Mouse (Mus musculus): ENCODE data around the gene Rnase4.

Rnase4 gene

DNA sequence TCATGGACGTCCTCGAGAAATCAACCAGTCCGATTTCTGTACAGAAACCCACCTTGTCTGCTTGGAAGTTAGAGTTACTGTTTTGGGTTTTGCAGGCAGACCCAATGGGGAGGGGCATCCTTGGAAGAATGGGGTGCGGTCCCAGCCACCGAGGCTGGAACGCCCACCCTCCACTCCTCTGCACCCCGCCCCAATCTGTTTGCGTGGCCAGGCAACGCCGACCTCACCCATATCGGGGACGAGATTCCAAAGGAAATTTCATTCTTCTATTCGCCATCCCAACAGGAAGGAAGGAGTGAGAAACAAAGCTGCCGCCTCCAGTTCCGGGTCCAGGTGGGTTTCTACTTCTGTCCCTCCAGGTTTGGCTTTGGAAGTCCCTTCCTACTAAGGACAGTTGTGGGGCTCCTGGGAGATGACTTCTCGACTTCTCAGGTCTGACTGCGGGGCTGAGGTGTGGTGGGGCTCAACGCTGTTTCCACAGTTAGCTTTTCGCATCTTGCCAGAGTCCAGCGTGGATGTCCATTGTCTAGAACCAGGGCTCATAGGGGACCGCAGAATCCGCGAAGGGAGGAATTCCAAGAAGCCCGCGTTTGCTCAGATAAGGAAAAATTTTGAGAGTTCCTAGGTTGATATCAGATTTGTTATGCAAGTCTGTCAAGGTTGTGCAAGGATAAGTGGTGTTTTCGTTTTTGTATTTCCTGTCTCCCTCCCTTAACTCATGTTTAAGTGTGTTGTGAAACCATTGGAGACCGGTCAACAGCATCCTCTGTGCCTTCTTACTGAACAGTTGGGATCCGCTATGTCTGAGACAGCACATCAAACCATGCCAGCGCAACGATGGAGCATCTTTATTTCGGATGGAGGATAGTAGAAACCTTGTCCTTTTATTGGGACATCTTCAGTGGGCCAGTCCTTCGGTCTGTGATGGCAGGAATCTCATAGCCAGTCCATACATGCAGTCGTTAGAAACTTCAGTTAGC, at the start of gene Rnase4, which contains the start of gene Ang:
Gene Rnase4 (plus strand): TSS at position 157 of the 980 bp plus-strand sequence.
Gene Ang (plus strand): TSS at position 230 of the 980 bp plus-strand sequence.
- DNase-seq (ENCODE audit: extremely low read depth, insufficient read length, low spot score) = no peak

DNA sequence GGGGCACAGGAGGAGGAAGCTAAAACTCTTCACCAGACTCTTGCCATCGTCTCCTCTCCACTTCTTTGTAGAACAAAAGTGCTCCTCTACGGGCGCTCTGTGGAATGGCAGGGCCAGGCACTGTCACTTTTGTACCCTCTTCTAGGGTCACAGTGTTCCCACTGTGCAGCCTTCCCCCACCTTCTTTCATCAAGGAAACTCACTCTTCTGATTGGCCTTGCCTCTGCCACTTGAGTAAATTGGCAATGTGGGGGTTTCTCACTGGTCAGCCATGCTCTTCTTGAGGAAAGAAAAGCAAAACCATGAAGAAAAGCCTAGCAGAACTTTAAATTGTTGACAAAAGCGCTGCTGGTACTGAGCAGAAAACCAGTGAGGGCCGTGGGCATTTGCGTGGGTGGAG, 49.1 kb upstream of the Rnase4 start, which contains the start of gene Rnase9:
Gene Rnase9 (minus strand): TSS at position 101 of the 400 bp plus-strand sequence.
- DNase-seq (ENCODE audit: extremely low read depth, insufficient read length, low spot score) = no peak

DNA sequence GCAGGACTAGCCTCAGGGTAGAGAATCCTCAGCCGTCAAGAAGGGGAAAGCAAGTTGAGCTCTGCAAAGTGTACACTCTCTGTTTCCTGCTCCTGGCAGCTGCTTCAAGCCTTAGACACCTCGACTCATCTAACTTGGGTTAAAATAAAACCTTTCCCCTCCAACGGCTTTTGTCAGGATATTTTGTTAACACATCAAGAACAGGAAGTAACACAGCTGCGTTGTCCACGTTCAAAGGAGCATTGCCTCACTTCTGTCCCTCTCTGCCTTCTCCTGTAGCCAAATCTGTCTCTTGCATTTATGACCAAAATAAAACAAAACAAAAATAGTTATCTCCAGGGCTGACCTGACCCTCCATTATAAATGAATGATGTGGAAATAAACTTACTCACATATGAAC, 43.0 kb upstream of the Rnase4 start:
- no peak for DNase-seq (ENCODE audit: extremely low read depth, insufficient read length, low spot score)

DNA sequence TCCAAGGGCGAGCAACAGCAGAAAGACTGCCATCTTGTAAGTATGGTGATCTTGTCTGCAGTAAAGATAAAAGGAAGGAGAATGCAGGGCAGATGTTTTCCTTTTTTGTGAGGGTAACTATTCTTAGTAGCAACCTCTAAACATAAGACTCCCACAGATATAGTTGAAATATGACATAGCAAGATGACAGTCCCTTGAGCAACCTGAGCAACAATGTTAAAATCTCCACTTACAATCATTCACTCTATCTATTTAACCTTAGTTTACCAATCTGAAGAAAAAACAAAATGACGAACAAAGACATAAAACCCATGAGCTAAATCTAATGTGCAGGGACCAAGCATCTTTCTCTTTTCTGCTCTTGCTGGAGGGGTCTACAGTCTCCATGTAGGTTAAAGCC, 40.8 kb upstream of the Rnase4 start, which contains the start of gene Rnase11:
Gene Rnase11 (minus strand): TSS at position 101 of the 400 bp plus-strand sequence.
- no peak for DNase-seq (ENCODE audit: extremely low read depth, insufficient read length, low spot score)

DNA sequence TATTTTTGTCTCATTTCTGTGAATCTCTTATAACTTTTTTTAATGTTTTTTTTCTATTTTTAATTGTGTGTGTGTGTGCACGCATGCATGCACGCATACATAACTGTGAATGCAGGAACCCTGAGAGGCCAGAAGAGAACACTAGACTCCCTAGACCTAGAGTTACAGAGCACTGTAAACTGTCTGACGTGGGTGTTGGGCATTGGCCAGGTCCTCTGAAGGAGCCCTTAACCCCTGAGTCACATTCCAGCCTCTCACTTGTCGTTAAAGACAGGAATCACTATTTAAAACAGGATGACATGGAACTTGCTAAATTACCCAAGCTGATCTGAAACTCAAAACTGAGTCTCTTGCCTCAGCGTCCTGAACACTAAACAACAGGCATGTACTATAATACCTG, 38.9 kb upstream of the Rnase4 start:
- no peak for DNase-seq (ENCODE audit: extremely low read depth, insufficient read length, low spot score)

DNA sequence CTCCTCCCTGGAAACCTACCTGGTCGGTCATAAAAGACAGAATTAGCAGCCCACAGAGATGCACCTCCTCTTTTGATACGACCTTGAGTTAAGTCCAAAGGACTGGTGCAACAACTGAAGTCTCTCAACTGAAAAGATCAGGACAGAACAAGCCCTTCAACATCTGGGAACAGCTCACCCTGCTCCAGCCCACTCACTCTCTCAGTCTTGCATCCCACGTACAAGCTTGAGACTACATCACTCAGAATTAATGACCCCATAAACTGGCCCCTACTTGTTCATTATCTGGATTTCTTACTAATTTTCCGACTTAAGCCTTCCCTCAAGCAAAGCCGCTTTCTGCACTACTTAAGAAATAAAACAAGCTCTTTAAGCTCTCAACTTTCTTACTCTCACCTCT, 37.7 kb upstream of the Rnase4 start:
- no peak for DNase-seq (ENCODE audit: extremely low read depth, insufficient read length, low spot score)

DNA sequence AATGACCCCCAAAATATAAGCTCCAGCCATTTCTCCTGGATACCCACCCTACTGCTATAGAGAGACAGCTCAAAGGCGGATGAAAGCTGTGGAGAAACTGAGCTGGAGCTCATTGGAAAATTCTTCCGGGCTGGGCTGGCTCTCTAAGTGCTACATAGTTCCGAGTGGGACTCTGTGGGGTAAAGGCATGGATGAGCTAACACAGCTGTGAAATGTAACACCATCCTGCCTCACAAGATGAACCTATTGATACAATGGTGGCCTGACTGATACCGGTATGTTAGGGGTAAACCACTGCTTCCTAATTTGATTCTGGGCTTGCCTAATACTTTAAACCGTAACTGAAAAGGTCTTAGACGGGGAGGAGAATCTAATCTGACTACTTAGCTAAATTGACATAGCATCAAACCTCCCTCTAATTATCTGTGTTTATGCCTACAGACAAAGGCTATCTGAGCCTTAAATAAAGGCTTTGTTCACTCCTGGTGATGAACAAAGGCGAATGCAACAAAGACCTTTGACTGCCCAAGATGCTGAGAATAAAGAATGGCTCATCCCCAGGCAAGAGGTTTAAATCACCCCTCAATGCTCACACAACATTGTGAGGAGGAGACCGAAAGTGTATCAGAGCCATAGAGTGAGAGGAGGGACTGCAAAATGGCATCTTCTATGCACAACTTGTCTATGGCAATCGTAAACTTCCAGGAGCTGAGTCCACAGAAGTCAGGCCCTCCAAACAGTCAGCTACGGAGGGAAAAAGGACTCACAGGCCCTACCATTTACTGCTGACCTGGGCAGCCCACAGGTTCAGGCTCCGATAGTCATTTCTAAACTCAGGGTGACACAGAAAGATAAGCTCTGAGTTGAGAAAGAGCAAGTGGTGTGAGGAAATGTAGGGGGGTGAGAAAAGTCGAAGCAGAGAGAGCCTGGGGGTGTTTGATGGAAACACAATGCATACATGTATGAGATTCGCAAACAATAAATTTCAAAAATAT, 36.3 kb upstream of the Rnase4 start:
- DNase-seq (ENCODE audit: extremely low read depth, insufficient read length, low spot score) = no peak

DNA sequence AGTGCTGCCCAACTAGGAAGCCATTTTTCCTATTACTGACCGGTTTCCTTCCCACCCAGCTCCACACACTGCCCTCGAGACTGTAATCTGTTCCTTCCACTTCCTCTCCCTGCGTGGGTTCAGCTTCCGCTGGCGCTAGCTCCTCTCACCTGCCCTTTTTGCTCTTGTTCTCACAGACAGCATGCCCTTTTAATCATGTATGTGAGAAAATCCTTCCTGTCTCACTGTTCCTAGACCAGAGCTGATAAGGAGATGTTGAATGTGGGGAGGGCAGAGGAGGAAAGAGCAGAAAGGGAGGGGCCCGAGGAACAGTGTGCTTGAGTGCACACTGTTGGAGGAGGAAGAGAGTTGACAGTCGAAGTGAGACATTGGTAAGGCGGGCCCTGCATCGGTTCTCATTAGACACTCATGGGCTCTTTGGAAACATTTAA, 33.5 kb upstream of the Rnase4 start, which contains the start of gene Rnase12:
Gene Rnase12 (minus strand): TSS at position 261 of the 431 bp plus-strand sequence.
- DNase-seq (ENCODE audit: extremely low read depth, insufficient read length, low spot score) = no peak

DNA sequence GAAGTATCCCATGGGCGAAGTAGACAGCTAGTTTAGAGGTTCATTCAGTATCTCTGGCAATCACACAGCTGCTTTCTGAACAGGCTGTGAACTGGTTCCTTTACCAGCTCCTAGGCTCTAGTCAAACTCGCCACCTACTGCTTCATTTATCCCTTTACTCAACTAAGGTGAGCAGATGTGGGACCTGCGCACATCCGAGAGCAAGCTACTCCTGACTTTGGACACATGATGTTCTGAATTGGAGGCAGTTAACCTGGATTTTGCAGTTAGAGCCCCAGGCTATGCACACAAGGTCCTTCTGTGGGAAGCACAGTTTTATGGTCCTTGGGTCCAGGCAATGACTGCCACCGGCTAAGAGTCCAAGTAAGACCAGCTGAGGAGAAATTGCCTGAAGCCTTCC, 30.1 kb upstream of the Rnase4 start:
- DNase-seq (ENCODE audit: extremely low read depth, insufficient read length, low spot score) = no peak

DNA sequence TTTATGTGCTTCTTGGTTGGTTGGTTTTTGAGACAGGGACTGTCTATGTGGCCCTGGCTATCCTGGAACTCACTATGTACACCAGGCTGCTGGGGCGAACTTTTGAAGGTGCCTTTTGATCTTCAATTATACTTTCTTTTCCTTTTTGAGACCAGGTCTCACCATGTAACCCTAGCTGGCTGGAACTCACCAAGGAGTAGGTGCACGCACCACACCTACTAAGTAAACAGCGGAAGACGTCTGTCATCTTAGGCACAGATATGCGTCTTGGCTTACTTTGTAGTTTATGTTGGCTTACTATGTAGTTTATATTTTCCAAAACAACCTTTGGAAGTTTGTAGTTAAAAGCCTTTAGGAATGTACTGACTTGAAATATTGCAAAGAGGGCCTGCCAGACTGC, 21.9 kb upstream of the Rnase4 start:
- no peak for DNase-seq (ENCODE audit: extremely low read depth, insufficient read length, low spot score)

DNA sequence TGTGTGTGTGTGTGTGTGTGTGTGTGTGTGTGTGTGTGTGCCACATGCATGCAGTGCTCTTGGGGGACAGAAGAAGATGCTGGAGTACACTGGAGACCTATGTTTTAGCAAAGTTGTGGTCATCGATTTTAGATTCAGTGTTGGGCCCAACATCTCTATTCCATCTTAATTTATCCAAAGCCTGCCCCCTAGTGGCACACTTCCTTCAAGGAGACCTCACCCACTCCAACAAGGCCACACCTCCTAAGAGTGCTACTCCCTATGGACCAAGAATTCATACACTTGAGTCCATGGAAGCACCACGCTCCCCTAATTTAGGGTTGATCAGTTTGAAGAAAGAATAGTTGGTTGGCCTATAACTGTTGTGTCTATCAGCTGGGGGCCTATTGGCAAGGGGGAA, 21.3 kb upstream of the Rnase4 start:
- peak; percentile 18 for DNase-seq (ENCODE audit: extremely low read depth, insufficient read length, low spot score)

DNA sequence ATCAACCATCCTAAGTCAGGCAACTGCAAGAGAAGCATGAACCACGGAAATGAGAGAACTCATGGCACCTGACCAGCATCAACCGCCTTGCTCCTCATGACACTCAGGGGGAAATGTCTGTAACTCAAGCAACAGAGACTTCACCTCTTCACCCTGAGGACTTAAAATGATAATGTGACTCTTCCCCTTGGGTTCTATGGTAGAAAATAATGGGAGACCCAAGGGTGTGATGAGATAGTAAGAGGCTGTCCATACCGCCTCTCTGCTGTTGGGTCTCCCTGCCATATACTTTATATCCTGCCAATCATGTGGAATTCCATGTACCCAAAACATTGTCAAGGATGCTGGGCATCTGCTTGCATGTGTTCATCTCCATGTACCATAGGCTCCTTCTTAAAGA, 16.5 kb upstream of the Rnase4 start, which contains the start of gene Olfr750:
Gene Olfr750 (minus strand): TSS at position 101 of the 400 bp plus-strand sequence.
- no peak for DNase-seq (ENCODE audit: extremely low read depth, insufficient read length, low spot score)

DNA sequence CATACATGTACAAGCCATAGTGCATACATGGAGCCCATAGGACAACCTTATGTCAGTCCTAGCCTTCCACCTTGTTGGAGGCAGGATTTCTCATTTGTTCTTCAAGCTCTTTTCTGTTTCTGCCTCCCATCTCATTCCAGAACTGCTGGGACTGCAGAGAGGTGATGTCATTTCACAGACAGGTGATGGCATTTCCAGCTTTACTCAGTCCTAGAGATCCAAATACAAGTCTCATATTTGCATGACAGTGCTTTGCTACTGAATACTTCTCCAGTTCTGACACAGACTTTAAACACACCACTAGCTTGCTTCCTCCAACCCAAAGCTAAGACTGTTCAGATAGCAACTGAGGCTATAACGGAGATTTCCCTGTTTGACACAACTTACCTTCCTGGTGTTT, 11.7 kb upstream of the Rnase4 start:
- no peak for DNase-seq (ENCODE audit: extremely low read depth, insufficient read length, low spot score)

DNA sequence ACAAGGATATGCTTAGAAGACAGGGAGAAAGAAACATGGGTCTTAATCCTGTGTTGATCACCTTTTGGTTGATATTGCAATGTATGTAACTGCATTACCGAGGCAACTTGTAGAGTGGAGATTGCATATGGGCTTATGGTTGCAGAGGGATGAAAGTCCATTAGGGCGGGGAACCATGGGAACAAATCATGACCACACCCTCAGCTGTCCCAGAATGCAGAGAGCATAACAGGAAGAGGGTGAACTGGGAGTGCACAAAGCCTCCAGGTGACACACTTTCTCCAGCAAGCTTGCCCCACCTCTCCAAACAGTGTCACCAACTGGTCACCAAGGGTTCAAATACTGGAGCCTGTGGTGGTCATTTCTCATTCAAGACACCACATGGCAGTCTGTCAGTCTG, 9.8 kb upstream of the Rnase4 start:
- DNase-seq (ENCODE audit: extremely low read depth, insufficient read length, low spot score) = no peak

DNA sequence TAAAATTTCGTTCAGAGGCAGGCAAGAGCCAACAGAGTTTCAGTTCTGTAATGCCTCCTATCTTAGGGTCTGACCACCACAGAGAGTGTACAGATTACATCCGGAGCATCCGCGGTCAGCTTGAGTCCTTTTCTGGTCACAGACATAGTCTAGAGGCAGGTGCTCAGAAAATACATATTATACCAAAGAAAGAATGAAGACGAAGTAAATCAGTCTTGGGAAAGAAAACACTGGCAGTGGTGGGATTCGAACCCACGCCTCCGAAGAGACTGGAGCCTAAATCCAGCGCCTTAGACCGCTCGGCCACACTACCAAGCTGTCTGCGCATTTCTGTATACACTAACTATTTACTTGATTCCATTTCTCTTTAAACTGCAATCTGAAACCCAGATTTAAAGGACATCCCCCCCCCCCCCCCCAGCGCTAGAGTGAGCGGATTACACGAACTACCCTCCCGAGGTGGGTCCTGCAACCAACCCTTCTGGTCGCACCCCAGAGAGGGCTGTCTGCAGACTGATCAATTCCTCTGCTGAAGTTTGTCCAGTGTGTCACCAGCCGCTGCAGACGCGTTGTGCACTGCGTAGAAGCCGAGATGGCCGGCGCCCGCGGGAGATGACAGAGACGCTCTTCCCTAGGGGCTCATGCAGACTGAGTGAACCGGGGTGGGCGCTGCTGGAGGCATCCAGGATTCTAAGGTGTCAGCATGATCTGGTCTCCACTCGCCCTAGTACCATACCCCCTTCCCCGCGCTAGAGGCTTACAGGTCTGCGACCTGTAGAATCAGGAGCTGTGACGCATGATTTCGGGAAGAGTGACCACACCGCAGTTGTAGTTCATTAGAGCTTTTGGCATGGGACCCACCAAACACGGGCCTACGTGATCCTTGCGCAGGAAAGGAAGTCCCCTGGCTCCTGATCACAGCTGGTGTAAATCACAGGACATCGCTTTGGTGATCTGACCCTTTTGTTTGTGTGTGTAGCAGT, 8.0 kb upstream of the Rnase4 start:
- DNase-seq (ENCODE audit: extremely low read depth, insufficient read length, low spot score) = peak; percentile 52

DNA sequence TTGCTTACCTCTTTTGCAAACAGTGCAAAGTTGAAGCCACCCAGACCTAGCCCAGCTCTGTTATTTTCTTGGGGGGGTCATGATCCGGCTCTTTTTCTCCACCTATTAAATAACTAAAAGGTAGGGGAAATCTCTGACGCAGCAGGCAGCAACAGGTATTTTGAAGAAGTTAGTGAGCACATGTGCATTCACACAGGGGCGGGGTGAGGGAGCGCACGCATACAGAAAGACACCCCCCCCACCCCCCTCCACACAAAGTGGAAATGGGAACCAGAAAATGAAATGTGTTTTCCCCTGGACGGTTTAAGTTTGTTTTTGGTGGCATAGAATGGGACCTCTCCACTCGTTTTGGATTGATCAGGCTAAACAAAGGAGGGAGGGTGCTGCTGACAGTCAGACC, 7.1 kb upstream of the Rnase4 start:
- no peak for DNase-seq (ENCODE audit: extremely low read depth, insufficient read length, low spot score)

DNA sequence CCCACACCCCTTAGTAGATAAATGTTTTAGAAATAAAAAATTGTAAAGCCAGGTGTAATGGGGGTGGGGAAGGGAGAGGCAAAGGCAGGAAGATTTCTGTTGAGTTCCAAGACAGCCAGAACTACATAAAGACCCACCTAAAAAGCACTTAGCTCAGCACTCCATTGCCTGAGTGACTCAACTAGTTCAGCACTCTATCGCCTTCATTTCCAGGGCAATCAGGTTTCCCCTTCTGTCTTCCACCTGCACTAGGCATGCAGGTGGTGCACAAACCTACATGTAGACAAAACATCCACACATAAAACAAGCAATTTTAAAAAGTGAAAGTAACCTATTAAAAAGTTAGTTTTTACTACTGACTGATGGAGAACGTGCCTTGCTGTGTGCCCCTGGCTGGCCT, 5.8 kb upstream of the Rnase4 start:
- DNase-seq (ENCODE audit: extremely low read depth, insufficient read length, low spot score) = no peak

DNA sequence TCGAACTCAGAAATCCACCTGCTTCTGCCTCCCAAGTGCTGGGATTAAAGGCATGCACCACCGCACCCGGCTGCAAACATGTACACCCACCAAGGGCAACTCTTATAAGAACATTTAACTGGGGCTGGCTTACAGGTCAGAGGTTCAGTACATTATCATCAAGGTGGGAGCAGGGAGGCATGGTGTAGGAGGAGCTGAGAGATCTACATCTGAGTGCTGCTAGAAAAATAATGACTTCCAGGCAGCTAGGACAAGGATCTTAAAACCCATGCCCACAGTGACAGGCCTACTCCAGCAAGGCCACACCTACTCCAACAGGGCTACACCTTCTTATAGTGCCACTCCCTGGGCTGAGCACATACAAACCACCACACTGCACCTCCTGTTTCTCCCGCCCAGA, 5.0 kb upstream of the Rnase4 start:
- no peak for DNase-seq (ENCODE audit: extremely low read depth, insufficient read length, low spot score)

DNA sequence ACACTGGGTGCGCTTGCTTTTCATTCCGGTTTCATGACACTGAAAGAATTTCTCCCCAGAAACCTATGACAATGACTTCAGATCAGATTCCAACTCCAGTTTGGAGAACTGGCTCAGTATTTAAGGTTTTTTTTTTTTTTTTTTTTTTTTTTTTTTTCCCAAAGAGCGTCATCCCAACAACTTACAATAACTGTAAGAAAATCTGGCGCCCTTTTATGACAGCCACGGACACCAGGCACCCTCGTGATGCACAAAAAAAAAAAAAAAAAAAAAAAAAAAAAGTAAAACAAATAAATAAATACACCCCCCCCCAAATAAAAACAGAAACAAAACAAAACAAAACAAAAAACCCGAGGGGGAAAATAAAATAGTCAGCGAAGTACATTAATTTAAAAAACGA, 3.1 kb upstream of the Rnase4 start:
- peak; percentile 37 for DNase-seq (ENCODE audit: extremely low read depth, insufficient read length, low spot score)
